Mouse (Mus musculus) heart, adult 18-20 months (tissue): ENCODE measurements around the gene Gm14444. TPM values are rescaled to one million over a fixed set of nuclear protein-coding genes. Genes with fewer than 3 reads are reported as not detected.
"Not testable (repeated sequence)": the region's sequence is repeated elsewhere in the genome, so short reads cannot be mapped to it uniquely, and the experiment has no call there.

Experiments
- DNase-seq, 2 experiments: peaks; one replicate each; pipeline ENCODE4 v3.0.0; 2021 to 2022; ENCODE audit warnings: mixed read lengths in 1 of 2
- long read RNA-seq, 2 experiments: library from polyadenylated mRNA; stranded (forward); transcript quantifications; one replicate each; pipeline ENCODE4 v2.0.0; 2021
- total RNA-seq, 2 experiments: library from RNA; stranded (reverse); gene quantifications; 2 replicates each; pipeline ENCODE4 v1.2.3; 2021

Gm14444 gene
- total RNA-seq, result under 1 TPM; 0.44 to 0.87 TPM
- long read RNA-seq, experiment 1, result 0 reads
- long read RNA-seq, experiment 2, result 0 reads

DNA sequence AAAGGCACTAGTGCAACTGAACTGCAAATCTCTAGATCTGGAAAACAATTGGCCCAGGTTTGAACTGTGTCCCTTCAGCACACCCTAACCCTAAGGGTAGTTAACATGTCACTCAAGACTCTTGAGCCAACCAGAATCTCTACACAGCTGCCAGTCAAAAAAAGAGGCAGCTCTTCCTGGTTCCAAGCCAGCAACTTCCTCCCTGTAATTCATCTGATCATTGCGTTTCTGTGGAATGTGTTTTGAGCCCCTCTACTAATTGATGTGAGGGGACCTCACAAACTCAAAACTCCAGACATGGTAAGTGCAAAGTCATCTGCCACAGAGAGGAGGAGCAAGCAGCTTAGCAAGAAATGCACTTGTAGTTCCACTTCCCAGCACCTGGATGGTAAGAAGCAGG, at the start of gene Gm14444:
TSS of gene Gm14444 (plus strand) at position 220 of the 400 bp plus-strand sequence.
- not testable (repeated sequence) for DNase-seq

GRCm38 (mm10) chr2:174965466-174965865, 44.6 kb upstream of the Gm14444 start:
- DNase-seq, result peak; percentile 10 to 55

GRCm38 (mm10) chr2:175044268-175044667, 34.2 kb downstream of the Gm14444 start:
- not testable (repeated sequence) for DNase-seq

GRCm38 (mm10) chr2:175067681-175068261, 57.7 kb downstream of the Gm14444 start, which contains the start of gene Gm14393:
TSS of gene Gm14393 (minus strand) at chr2:175067781.
- not testable (repeated sequence) for DNase-seq

Other genes with a start within 250 kb of the Gm14444 start
- gene Edn3, start 249.6 kb upstream of the Gm14444 start, total RNA-seq, result 1 to 10 TPM; 2.2 to 2.3 TPM
- gene Gm14393, start 57.5 kb downstream of the Gm14444 start, total RNA-seq, result under 1 TPM in 1 of 2 experiments, not detected in 1; 0.89 TPM
- gene Gm14399, start 131.8 kb downstream of the Gm14444 start, total RNA-seq, result 1 to 10 TPM; 8.1 to 9.6 TPM
- under 1 TPM; 0.25 to 0.44 TPM for gene Gm14443, start 165.6 kb downstream of the Gm14444 start, total RNA-seq
- gene Gm14391, start 196.7 kb downstream of the Gm14444 start, total RNA-seq, result 10 to 100 TPM; 57.0 to 59.3 TPM